Mouse (Mus musculus) cerebellum, adult 2 months (tissue): Measurements from ENCODE around the gene 9930111J21Rik2. TPM values are rescaled to one million over a fixed set of nuclear protein-coding genes. Genes with fewer than 3 reads are reported as not detected.

Source experiments
- DNase-seq, 2 experiments: peaks; one replicate each; pipeline ENCODE4 v3.0.0; 2021
- H3K27ac ChIP-seq: fragments of 200-500 bp; 2 replicates; pipeline ENCODE4 v1.5.1; 2012; ENCODE audit warnings: low read length, control low read depth, inconsistent platforms; ENCODE audit not compliant: insufficient read depth
- H3K27me3 ChIP-seq: fragments of 200-500 bp; 2 replicates; pipeline ENCODE4 v1.6.1; 2012; ENCODE audit warnings: inconsistent platforms, mild to moderate bottlenecking, low read length, moderate library complexity; ENCODE audit not compliant: control insufficient read depth, insufficient read depth
- H3K4me1 ChIP-seq: fragments of 200-500 bp; 2 replicates; pipeline ENCODE4 v1.6.1; 2011; ENCODE audit warnings: low read length; ENCODE audit not compliant: control insufficient read depth, insufficient read depth
- H3K4me3 ChIP-seq: fragments of 200-500 bp; replicated peaks from 2 replicates; pipeline ENCODE3; 2011; ENCODE audit warnings: mild to moderate bottlenecking, low read depth, low read length, control low read depth; ENCODE audit not compliant: insufficient read depth
- CTCF ChIP-seq: fragments of 200-500 bp; IDR thresholded peaks from 2 replicates; pipeline ENCODE4 v1.5.1; 2011; ENCODE audit warnings: low read depth, mild to moderate bottlenecking, control low read depth, low read length, moderate library complexity, borderline replicate concordance; ENCODE audit not compliant: insufficient read depth
- POLR2A ChIP-seq: fragments of 200-500 bp; IDR thresholded peaks from 2 replicates; pipeline ENCODE4 v1.6.1; 2011; ENCODE audit warnings: low read length, control low read depth, borderline replicate concordance; ENCODE audit not compliant: insufficient read depth
- WGBS: fragments of 180-500 bp; shearing (Covaris S2); methylation state at CpG from one replicate; pipeline ENCODE4 v1.1.7; 2018; 5-methylcytosine and 5-hydroxymethylcytosine counted together
- polyA plus RNA-seq: library from polyadenylated mRNA; depleted of rRNA; stranded (reverse); fragments of >200 nt; gene quantifications from 2 replicates; pipeline ENCODE4 v1.2.3, GENCODE M21; 2012

9930111J21Rik2 gene
- polyA plus RNA-seq, 1 experiment, result 0.88 TPM

- no peak for DNase-seq
- no peak overlapping the region for H3K4me3 ChIP-seq
- H3K27me3 ChIP-seq, result no peaks in the 10 kb centered on the region
- no peaks in the 10 kb centered on the region for H3K4me1 ChIP-seq
- TF ChIP-seq CTCF (no peak), POLR2A (no peak)
- 87% methylated on average over 5 of the region's 5 CpGs for WGBS
- no peak overlapping the region for H3K27ac ChIP-seq
These were observed 39.5 kb upstream of the 9930111J21Rik2 start for GRCm38 (mm10) chr11:49090551-49090950.

GRCm38 (mm10) chr11:49089735-49090507, 38.9 kb upstream of the 9930111J21Rik2 start:
- H3K27me3 ChIP-seq, result no peaks in the 10 kb centered on the region
- DNase-seq, result no peak
- no peak overlapping the region for H3K4me3 ChIP-seq
- no peak overlapping the region for H3K27ac ChIP-seq
- H3K4me1 ChIP-seq, result no peaks in the 10 kb centered on the region
- TF ChIP-seq CTCF (no peak), POLR2A (no peak)
- WGBS, result 80% methylated on average over 3 of the region's 3 CpGs

GRCm38 (mm10) chr11:49088990-49089652, 38.1 kb upstream of the 9930111J21Rik2 start:
- 96% methylated on average over 5 of the region's 5 CpGs for WGBS

GRCm38 (mm10) chr11:49087830-49088616, 37.0 kb upstream of the 9930111J21Rik2 start:
- H3K4me1 ChIP-seq, result no peaks in the 10 kb centered on the region
- DNase-seq, result no peak
- TF ChIP-seq CTCF (no peak), POLR2A (no peak)
- 32% methylated on average over 22 of the region's 22 CpGs for WGBS
- H3K4me3 ChIP-seq, result no peak overlapping the region
- no peaks in the 10 kb centered on the region for H3K27me3 ChIP-seq
- H3K27ac ChIP-seq, result no peak overlapping the region

More at GRCm38 (mm10) chr11:49088990-49089652, 38.1 kb upstream of the 9930111J21Rik2 start:
- Histone ChIP-seq H3K27ac (no peak overlapping the region), H3K4me1 (no peaks in the 10 kb centered on the region), H3K4me3 (no peak overlapping the region), H3K27me3 (no peaks in the 10 kb centered on the region)
- DNase-seq, result no peak
- TF ChIP-seq CTCF, result no peak
- TF ChIP-seq POLR2A, result no peak

- WGBS, result 78% methylated on average over 6 of the region's 6 CpGs
- no peak for DNase-seq
- no peak for TF ChIP-seq CTCF
- TF ChIP-seq POLR2A, result no peak
- Histone ChIP-seq H3K27me3 (no peaks in the 10 kb centered on the region), H3K4me3 (no peak overlapping the region), H3K27ac (no peak overlapping the region), H3K4me1 (no peaks in the 10 kb centered on the region)
These were observed 35.9 kb upstream of the 9930111J21Rik2 start for GRCm38 (mm10) chr11:49086858-49087361.

GRCm38 (mm10) chr11:49084875-49085274, 33.8 kb upstream of the 9930111J21Rik2 start:
- H3K4me1 ChIP-seq, result no peaks in the 10 kb centered on the region
- no peaks in the 10 kb centered on the region for H3K27me3 ChIP-seq
- WGBS, result 23% methylated on average over 3 of the region's 3 CpGs
- H3K4me3 ChIP-seq, result no peak overlapping the region
- H3K27ac ChIP-seq, result no peak overlapping the region
- TF ChIP-seq CTCF (no peak), POLR2A (no peak)
- no peak for DNase-seq

- TF ChIP-seq POLR2A (no peak), CTCF (no peak)
- H3K27me3 ChIP-seq, result no peaks in the 10 kb centered on the region
These were observed 33.3 kb upstream of the 9930111J21Rik2 start for GRCm38 (mm10) chr11:49084385-49084784.

More at GRCm38 (mm10) chr11:49084385-49084784, 33.3 kb upstream of the 9930111J21Rik2 start:
- Histone ChIP-seq H3K27ac (no peak overlapping the region), H3K4me1 (no peaks in the 10 kb centered on the region), H3K4me3 (no peak overlapping the region)
- WGBS, result 94% methylated on average over 1 of the region's 1 CpGs
- DNase-seq, result no peak
